ENCODE assay signal across 12 mouse cellular contexts in genomic region chr19:21193461-21193860, GRCm38 (mm10).
"Had no signal": no experiment of that assay in that cellular context is flagged by ENCODE, and none has a peak within 500 bp of the region (broad histone marks: within the 10 kb centered on the region; RNA-seq: fewer than 3 reads in every experiment).

No protein-coding gene starts in this region.

- DNase-seq: lung, adult 18-20 months; lung, embryonic 14.5 days; lung, postnatal 10 days; lung, postnatal 4 days; retina, postnatal 1 day; right cerebral cortex, adult 18-20 months; right cerebral cortex, postnatal 25 days; right cerebral cortex, postnatal 4 days; spleen, adult 18-20 months; thymus, adult 2 months; thymus, postnatal 25 days; thymus, postnatal 4 days had no signal
